Mouse (Mus musculus) bone marrow macrophage, adult 2 months (primary cell): ENCODE measurements around the gene Lman2.

Source experiments
- CTCF ChIP-seq: IDR thresholded peaks from 2 replicates; pipeline ENCODE4 v1.5.1; 2012; ENCODE audit warnings: low read depth, mild to moderate bottlenecking, low read length, moderate library complexity
- POLR2A ChIP-seq: IDR thresholded peaks from 2 replicates; pipeline ENCODE4 v1.6.1; 2012; ENCODE audit warnings: mild to moderate bottlenecking, low read depth, low read length, borderline replicate concordance

- TF ChIP-seq POLR2A (no peak), CTCF (no peak)
Observed at GRCm38 (mm10) chr13:55337341-55337975, 25.1 kb downstream of the Lman2 start.
